Mouse (Mus musculus) bone marrow, adult 2 months (tissue): ENCODE measurements around the gene Pax2. TPM values are rescaled to one million over a fixed set of nuclear protein-coding genes. Genes with fewer than 3 reads are reported as not detected.

Experiments
- H3K27ac ChIP-seq: fragments of 200-500 bp; 2 replicates; pipeline ENCODE4 v1.5.1; 2012; ENCODE audit warnings: low read depth, mild to moderate bottlenecking, control low read depth, inconsistent platforms, low read length; ENCODE audit not compliant: control insufficient read depth, poor library complexity, insufficient read depth
- H3K4me1 ChIP-seq: fragments of 200-500 bp; 2 replicates; pipeline ENCODE4 v1.6.1; 2011; ENCODE audit warnings: low read length; ENCODE audit not compliant: control insufficient read depth, insufficient read depth
- H3K4me3 ChIP-seq: fragments of 200-500 bp; replicated peaks from 2 replicates; pipeline ENCODE3; 2011; ENCODE audit warnings: mild to moderate bottlenecking, low read depth, low read length, control low read depth; ENCODE audit not compliant: control insufficient read depth
- CTCF ChIP-seq: fragments of 200-500 bp; IDR thresholded peaks from 2 replicates; pipeline ENCODE4 v1.5.1; 2011; ENCODE audit warnings: low read length, control low read depth; ENCODE audit not compliant: control insufficient read depth, insufficient read depth
- POLR2A ChIP-seq: fragments of 200-500 bp; IDR thresholded peaks from 2 replicates; pipeline ENCODE4 v1.6.1; 2011; ENCODE audit warnings: low read depth, mild to moderate bottlenecking, control low read depth, low read length, borderline replicate concordance; ENCODE audit not compliant: control insufficient read depth
- WGBS: fragments of 180-500 bp; shearing (Covaris S2); methylation state at CpG from one replicate; pipeline ENCODE4 v1.1.7; 2018; 5-methylcytosine and 5-hydroxymethylcytosine counted together
- polyA plus RNA-seq: library from polyadenylated mRNA; stranded (reverse); fragments of >200 nt; gene quantifications from 2 replicates; pipeline ENCODE4 v1.2.4, GENCODE M21; 2011; ENCODE audit warnings: low replicate concordance; ENCODE audit not compliant: missing spikeins, insufficient read depth, insufficient read length

Gene Pax2
- polyA plus RNA-seq, 1 experiment: not detected

DNA sequence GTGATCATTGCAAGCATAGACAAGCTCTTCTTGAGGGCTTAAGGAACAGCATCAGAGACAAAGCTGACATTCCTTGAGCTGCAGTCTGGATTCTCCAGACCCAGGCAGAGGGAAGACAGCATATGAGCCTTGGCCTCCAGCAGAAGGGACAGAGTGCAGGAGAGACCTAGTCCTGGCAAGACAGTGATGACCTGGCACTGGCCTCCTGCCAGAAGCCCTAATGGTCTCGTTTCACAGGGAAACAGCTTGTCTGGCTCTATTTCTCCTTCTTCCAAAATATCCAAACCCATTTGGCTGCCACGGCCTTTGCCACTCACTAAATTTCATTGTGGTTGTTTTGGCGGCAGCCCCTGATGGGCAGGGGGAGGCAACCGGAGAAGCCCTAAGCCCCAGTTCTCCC lies 36.1 kb downstream of the Pax2 start:
- no peak overlapping the region for H3K27ac ChIP-seq
- no peaks in the 10 kb centered on the region; the same call in 1 of the 2 replicates for H3K4me1 ChIP-seq
- WGBS: 73% methylated on average over 4 of the region's 4 CpGs
- H3K4me3 ChIP-seq: no peak overlapping the region
- no peak for TF ChIP-seq CTCF

DNA sequence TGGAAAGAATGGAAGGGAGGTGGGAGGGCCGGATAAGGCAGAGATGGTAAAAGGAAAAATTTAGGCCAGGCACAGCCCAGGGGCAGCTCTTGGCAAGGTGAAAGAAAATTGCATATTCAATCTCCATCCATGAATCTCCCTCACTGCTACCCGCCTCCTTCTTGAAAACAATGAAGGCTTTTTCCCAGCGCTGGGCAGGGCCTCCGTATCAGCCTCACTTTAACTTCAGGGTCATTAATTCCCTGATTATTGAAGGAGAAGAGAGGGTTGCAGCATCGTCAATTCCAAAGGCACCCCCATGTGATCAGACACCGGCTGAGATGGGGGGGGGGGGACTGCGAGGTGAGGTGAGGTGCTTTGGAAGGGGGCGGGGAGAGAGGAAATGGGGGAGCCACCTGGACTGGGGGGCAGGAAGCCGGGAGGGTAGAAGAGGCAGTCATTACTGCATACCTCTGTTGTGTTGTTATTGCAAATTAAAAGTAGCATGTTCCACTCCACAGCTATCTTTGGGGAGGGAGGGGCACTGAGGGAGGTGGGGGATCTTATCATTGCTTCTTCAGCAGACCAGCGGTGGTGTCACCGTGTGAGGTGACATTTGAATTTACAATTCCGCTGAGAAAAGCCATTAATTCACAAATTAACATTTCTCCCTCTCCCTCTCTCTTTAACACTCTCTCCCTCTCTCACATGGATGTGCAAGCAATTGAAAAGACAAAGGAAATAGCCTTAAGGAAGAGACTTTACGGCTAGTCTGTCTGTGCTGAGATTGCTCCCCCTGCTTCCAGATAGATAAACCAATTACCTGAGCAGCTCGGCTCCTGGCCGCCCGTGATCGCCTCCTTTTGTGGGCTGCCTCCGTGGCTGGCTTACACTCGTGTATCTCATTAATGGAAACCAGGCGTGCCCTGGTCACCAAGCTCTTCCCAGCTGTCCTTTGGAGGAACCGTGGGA lies 41.5 kb downstream of the Pax2 start:
- 20% methylated on average over 21 of the region's 21 CpGs for WGBS
- TF ChIP-seq CTCF (no peak), POLR2A (no peak)
- Histone ChIP-seq H3K4me3 (no peak overlapping the region), H3K27ac (no peak overlapping the region), H3K4me1 (peaks cover 2% of the 10 kb centered on the region)

DNA sequence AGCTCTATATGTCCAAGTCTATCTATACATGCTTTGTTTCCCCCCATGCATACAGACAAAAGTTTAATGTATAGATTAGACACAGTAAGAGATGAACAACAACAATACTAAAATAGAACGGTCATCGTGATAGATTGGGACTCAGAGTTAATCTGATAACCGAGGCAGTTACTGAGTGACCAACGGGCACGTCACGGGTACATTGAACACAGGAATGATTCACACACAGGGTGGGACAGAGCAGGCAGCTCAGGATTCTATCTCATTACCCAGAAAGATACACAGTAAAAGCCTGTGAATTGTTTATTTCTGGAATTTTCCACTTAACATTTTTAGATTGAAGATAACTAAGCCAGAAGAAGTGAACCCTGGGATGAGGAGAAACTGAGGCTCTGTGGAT lies 42.9 kb downstream of the Pax2 start:
- Histone ChIP-seq H3K27ac (no peak overlapping the region), H3K4me3 (no peak overlapping the region), H3K4me1 (peaks cover 2% of the 10 kb centered on the region)
- no peak for TF ChIP-seq CTCF
- TF ChIP-seq POLR2A: no peak
- WGBS: 84% methylated on average over 6 of the region's 6 CpGs

DNA sequence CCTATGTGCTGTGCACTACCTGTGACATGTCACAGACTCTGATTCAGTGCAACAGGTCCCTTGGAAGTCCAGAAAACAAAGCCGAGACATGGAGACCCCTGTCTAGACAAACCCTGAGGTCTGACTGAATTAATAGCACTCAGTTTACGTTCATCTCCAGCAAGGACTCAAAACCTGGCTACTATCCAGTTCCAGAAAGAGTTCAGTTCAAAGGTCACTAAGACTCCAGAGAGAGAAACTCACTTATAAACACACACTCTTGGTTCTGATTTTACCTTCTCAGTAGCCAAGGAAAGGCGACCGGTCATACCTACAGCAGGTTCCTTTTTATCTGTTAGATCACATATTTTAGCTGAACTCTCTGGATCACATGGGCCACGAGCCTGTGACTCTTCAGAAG lies 43.3 kb downstream of the Pax2 start:
- Histone ChIP-seq H3K4me1 (peaks cover 2% of the 10 kb centered on the region), H3K27ac (no peak overlapping the region), H3K4me3 (no peak overlapping the region)
- WGBS: 65% methylated on average over 5 of the region's 5 CpGs
- no peak for TF ChIP-seq CTCF
- TF ChIP-seq POLR2A: no peak

DNA sequence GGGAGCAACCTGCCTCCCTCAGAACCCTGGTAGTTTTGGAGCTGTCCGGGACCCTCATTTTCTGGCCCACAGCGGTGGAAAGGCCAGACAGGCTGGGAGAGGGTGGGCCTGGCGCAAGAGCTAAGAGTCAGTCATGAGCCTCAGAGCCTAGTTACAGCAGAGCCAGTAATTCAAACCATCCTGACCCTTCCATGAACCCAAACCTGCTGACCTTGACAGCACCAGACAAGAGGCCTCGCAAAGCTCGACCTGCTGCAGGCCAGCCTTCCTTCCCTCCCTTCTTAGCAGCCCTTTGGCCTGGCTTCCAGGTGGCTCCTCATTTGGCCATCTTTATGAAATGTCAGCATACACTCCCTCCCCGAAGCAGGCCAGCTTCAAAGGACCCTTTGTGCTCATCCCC lies 44.5 kb downstream of the Pax2 start:
- no peak overlapping the region for H3K27ac ChIP-seq
- peaks cover 2% of the 10 kb centered on the region for H3K4me1 ChIP-seq
- TF ChIP-seq CTCF: no peak
- no peak for TF ChIP-seq POLR2A
- 71% methylated on average over 6 of the region's 6 CpGs for WGBS
- no peak overlapping the region for H3K4me3 ChIP-seq

DNA sequence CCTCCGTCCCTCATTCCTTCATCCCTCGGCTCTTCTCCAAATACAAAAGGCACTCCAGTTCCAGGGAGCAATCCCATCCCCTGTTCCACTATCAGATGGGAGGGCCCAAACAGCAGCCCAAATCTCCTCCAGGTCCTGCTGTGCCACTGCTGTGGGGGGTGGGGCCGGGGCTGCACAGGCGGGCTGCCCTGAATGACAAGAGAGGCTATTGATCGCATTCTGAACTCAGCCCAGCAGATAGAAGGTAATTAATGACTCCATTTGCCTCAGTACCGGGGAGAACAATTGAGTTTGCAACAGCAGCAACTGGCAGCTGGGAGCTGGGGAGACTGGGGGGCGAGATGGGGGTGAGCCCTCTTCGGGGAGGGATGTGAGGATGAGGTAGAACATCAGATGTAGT lies 52.9 kb downstream of the Pax2 start:
- H3K4me3 ChIP-seq: no peak overlapping the region
- 14% methylated on average over 8 of the region's 8 CpGs for WGBS
- TF ChIP-seq POLR2A (no peak), CTCF (no peak)
- H3K27ac ChIP-seq: no peak overlapping the region
- no peaks in the 10 kb centered on the region for H3K4me1 ChIP-seq

DNA sequence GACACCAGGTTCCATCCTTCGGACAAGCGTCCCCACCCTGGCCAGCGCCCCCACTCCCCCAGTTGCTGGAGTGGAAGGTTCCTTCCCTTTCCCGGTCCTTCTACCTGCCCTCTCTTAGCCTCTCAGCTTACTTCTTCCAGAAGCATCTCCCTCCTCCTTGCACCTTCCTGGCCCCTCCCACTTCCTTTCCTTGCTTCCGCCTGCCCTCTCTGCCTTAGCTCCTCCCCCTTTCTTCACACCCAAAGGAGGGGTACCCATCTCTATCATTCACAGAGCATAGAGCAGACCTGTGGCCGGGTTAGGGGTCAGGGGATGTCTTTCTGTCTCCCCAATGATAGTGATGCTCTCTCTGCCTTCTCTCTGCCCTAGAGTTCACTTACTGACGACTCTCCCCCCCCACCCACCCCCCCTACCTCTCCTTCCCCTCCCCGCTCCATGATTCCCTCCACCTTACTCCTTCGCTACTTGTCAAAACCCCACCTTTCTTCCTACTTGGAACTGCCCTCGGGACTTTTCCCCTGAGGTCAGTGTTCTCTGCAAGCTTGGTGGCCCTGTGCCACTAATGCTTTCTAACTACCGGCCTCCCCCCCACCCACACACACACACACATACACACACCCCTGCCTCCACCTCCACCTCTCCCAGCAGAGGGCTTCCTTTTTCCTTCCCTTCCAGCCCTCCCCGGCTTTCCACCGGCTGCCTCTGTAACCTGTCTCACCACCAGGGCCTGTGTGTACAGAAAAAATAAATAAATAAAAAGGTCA lies 57.0 kb downstream of the Pax2 start:
- Histone ChIP-seq H3K4me3 (no peak overlapping the region), H3K27ac (no peak overlapping the region), H3K4me1 (no peaks in the 10 kb centered on the region)
- WGBS: 51% methylated on average over 13 of the region's 13 CpGs
- TF ChIP-seq CTCF: no peak

DNA sequence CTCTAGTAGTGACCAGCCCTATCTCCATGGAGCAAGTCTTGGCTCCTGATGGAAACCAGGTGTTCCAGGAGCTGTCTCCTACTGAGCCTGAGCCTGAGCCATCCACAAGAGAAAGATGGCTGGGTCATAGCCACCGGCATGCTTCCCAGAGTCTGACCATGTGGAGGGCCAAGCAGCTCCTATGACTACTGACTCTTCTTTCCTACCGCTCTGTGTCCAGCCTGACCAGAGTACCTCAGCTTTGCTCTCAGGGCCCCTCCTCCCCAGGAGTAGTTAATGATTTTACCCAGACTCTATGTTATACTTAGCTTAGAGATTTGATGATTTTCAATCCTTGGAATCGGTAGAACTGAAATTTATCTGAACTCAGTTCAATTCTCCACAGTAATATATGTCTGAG lies 59.3 kb downstream of the Pax2 start:
- TF ChIP-seq CTCF: no peak
- TF ChIP-seq POLR2A: no peak
- Histone ChIP-seq H3K4me3 (no peak overlapping the region), H3K27ac (no peak overlapping the region), H3K4me1 (no peaks in the 10 kb centered on the region)
- WGBS: 83% methylated on average over 3 of the region's 3 CpGs
